Mouse (Mus musculus) intestine, embryonic 15.5 days (tissue): Measurements from ENCODE around the gene Chn1. TPM values are rescaled to one million over a fixed set of nuclear protein-coding genes. Genes with fewer than 3 reads are reported as not detected.

ENCODE experiments used
- ATAC-seq: fragments of 200-750 bp; cut with Nextera tagmentation; 2 replicates; pipeline ENCODE4 v1.8.0; 2017; ENCODE audit warnings: moderate TSS enrichment, moderate library complexity
- H3K27ac ChIP-seq: fragments of 300-500 bp; sonication (generic); 2 replicates; pipeline ENCODE4 v1.5.1; 2015; ENCODE audit warnings: mild to moderate bottlenecking, inconsistent platforms
- H3K27me3 ChIP-seq: fragments of 300-500 bp; sonication (generic); replicated peaks from 2 replicates; pipeline ENCODE4 v1.6.1; 2015; ENCODE audit warnings: inconsistent platforms
- H3K36me3 ChIP-seq: fragments of 300-500 bp; sonication (generic); 2 replicates; pipeline ENCODE4 v1.6.1; 2015; ENCODE audit warnings: inconsistent platforms
- H3K4me1 ChIP-seq: fragments of 300-500 bp; sonication (generic); replicated peaks from 2 replicates; pipeline ENCODE4 v1.6.1; 2015; ENCODE audit warnings: inconsistent platforms
- H3K4me2 ChIP-seq: fragments of 300-500 bp; sonication (generic); replicated peaks from 2 replicates; pipeline ENCODE4 v1.6.1; 2015; ENCODE audit warnings: mild to moderate bottlenecking, inconsistent platforms
- H3K4me3 ChIP-seq: fragments of 300-500 bp; sonication (generic); replicated peaks from 2 replicates; pipeline ENCODE4 v1.5.1; 2015; ENCODE audit warnings: inconsistent platforms
- H3K9ac ChIP-seq: fragments of 300-500 bp; sonication (generic); 2 replicates; pipeline ENCODE4 v1.6.1; 2015; ENCODE audit warnings: inconsistent platforms
- H3K9me3 ChIP-seq: fragments of 300-500 bp; sonication (generic); 2 replicates; pipeline ENCODE4 v1.6.1; 2016; ENCODE audit warnings: inconsistent platforms
- WGBS: fragments of 180-500 bp; shearing (Covaris S2); methylation state at CpG from one replicate; pipeline ENCODE4 v1.1.7; 2015; 5-methylcytosine and 5-hydroxymethylcytosine counted together
- polyA plus RNA-seq: library from polyadenylated mRNA; unstranded; fragments of >200 nt; fragmentation: Nextera tagmentation; extraction: Ambion mirVana; gene quantifications from 2 replicates; pipeline ENCODE4 v1.2.1, GENCODE M21; 2015

The Chn1 gene
- polyA plus RNA-seq, 1 experiment from 2014 or later: 16.9 TPM

GRCm38 (mm10) chr2:73741286-73741685 is 33.9 kb downstream of the Chn1 start:
- Histone ChIP-seq H3K9ac (no peak overlapping the region), H3K27ac (no peak overlapping the region), H3K9me3 (no peaks in the 10 kb centered on the region), H3K4me3 (no peak overlapping the region), H3K4me1 (no peaks in the 10 kb centered on the region), H3K36me3 (no peaks in the 10 kb centered on the region), H3K27me3 (no peaks in the 10 kb centered on the region), H3K4me2 (no peak overlapping the region)
- 93% methylated on average over 3 of the region's 3 CpGs for WGBS
- no peak for ATAC-seq

- WGBS: 72% methylated on average over 2 of the region's 2 CpGs
- H3K4me1 ChIP-seq: 0 out of 2 replicates have a peak, but pooled peaks cover 2% of the 10 kb centered on the region
- no peaks in the 10 kb centered on the region for H3K9me3 ChIP-seq
- no peaks in the 10 kb centered on the region for H3K27me3 ChIP-seq
- no peak overlapping the region for H3K4me3 ChIP-seq
- no peak overlapping the region for H3K27ac ChIP-seq
- H3K9ac ChIP-seq: no peak overlapping the region
- no peak overlapping the region for H3K4me2 ChIP-seq
- H3K36me3 ChIP-seq: no peaks in the 10 kb centered on the region
- ATAC-seq: no peak
Measured at GRCm38 (mm10) chr2:73727868-73728267, 47.3 kb downstream of the Chn1 start.

DNA sequence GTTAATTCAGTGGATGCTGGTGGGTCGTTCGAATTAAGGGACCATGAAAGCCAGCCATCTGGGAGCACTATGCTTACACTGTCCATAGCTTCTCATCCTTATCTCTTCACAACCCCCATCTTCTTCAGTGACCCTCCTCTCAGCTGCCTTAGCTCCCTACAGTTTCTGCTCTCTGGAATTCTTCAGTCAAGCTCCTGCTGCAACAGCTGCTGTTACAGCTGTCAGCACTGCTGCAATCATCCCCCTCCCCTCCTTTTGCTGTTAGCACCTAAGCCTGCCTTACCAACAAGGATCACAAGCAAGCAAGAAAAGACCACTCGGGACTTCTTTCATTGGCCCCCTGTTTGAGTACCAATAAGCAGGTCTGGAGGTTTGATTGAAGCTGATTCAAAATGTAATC is 50.2 kb downstream of the Chn1 start:
- Histone ChIP-seq H3K27ac (no peak overlapping the region), H3K4me3 (no peak overlapping the region), H3K36me3 (no peaks in the 10 kb centered on the region), H3K4me2 (no peak overlapping the region), H3K27me3 (no peaks in the 10 kb centered on the region), H3K9me3 (no peaks in the 10 kb centered on the region), H3K9ac (no peak overlapping the region), H3K4me1 (0 out of 2 replicates have a peak, but pooled peaks cover 4% of the 10 kb centered on the region)
- no peak for ATAC-seq
- 55% methylated on average over 3 of the region's 3 CpGs for WGBS

- H3K4me2 ChIP-seq: no peak overlapping the region
Measured at GRCm38 (mm10) chr2:73721821-73722220, 53.3 kb downstream of the Chn1 start.

DNA sequence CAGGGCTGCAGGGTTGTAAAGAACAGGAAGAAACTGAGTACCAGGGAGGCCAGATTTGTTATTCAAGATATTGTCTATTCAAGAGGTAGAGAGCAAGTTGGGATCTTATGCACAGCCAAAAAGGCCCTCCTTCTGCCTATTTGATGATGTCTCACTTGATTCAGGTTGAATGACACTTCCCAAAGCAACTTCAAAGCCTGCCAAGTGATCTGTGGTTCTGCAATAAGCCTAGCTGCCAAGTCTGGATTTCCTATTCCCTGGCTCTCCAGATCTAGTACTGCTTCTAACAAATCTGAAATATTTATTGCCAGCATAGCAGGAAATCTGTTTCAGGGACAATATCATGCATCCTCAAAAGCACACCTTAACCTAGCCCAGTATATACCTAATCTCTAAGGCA is 62.7 kb downstream of the Chn1 start:
- Histone ChIP-seq H3K27me3 (no peaks in the 10 kb centered on the region), H3K4me2 (no peak overlapping the region), H3K9me3 (no peaks in the 10 kb centered on the region), H3K36me3 (no peaks in the 10 kb centered on the region), H3K9ac (no peak overlapping the region), H3K4me1 (no peaks in the 10 kb centered on the region), H3K27ac (no peak overlapping the region), H3K4me3 (no peak overlapping the region)
- ATAC-seq: no peak

More at GRCm38 (mm10) chr2:73721821-73722220, 53.3 kb downstream of the Chn1 start:
- Histone ChIP-seq H3K4me3 (no peak overlapping the region), H3K9me3 (no peaks in the 10 kb centered on the region), H3K4me1 (0 out of 2 replicates have a peak, but pooled peaks cover 4% of the 10 kb centered on the region), H3K27me3 (no peaks in the 10 kb centered on the region), H3K36me3 (no peaks in the 10 kb centered on the region), H3K27ac (no peak overlapping the region), H3K9ac (no peak overlapping the region)
- WGBS: 35% methylated on average over 4 of the region's 4 CpGs
- ATAC-seq: no peak

GRCm38 (mm10) chr2:73693045-73693444 is 82.1 kb downstream of the Chn1 start:
- Histone ChIP-seq H3K9ac (no peak overlapping the region), H3K4me2 (no peak overlapping the region), H3K9me3 (no peaks in the 10 kb centered on the region), H3K36me3 (no peaks in the 10 kb centered on the region), H3K27ac (no peak overlapping the region), H3K4me3 (no peak overlapping the region), H3K4me1 (no peaks in the 10 kb centered on the region), H3K27me3 (no peaks in the 10 kb centered on the region)
- WGBS: 63% methylated on average over 4 of the region's 4 CpGs
- ATAC-seq: no peak

DNA sequence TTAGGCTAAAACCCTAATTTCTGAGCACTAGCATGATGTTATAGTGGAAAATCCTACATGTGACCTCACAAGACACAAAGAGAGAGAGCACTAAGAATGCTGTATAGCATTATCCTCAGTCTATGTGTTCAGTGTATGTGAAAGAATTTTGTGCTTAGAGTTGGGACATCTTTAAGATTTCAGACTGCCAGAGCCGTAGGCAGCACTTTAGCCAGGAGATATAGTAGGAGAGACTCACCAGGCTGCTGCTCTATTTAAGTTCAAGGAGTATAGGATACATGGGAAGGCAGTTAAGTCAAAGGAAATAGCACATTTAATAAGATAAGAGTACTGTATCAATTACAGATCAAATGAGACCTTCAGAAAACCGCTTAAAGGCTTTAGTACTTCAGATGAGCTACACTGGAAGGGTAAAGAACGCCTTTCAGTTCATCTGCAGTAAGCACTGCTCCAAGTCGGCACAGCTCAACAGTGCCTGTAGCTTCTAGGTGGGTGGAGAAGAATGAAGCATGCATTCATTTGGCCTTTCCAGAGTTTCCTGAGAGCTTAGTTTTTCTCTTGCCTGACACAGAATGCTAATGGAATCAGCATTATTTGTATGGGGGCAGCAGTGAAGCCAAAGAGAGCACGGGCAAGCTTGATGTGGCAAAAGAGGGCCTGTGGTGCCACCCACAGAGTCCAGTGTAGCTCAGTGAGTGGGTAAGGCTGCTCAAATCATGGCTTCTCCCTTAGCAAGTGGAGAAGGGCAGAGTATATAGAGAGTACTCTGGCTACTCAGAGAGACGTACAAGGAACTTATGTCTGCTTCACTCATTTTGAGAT is 84.2 kb downstream of the Chn1 start:
- Histone ChIP-seq H3K4me1 (no peaks in the 10 kb centered on the region), H3K36me3 (no peaks in the 10 kb centered on the region), H3K27ac (no peak overlapping the region), H3K27me3 (no peaks in the 10 kb centered on the region), H3K9ac (no peak overlapping the region), H3K9me3 (no peaks in the 10 kb centered on the region), H3K4me2 (no peak overlapping the region), H3K4me3 (no peak overlapping the region)
- WGBS: 88% methylated on average over 6 of the region's 6 CpGs
- ATAC-seq: no peak

DNA sequence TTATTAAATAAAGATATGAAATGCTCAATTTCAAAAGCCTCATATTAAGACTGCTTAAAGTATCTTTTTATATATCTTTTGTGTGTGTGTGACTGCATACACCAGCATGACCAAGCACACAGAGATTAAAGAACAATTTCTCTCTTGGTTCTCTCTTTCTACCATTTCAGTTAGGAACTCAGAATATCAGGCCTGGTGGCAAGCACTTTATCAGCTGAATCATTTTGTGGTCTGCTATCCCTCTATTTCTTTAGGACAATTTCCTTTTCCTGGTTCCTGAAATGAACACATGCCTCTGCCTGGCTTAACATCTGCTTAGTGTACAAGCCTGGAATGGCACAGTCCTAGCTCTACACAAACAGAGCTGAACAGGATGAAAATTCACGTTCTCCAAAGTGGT is 92.6 kb downstream of the Chn1 start:
- Histone ChIP-seq H3K4me3 (no peak overlapping the region), H3K9me3 (no peaks in the 10 kb centered on the region), H3K27me3 (no peaks in the 10 kb centered on the region), H3K27ac (no peak overlapping the region), H3K4me2 (no peak overlapping the region), H3K9ac (no peak overlapping the region), H3K4me1 (0 out of 2 replicates have a peak, but pooled peaks cover 2% of the 10 kb centered on the region), H3K36me3 (no peaks in the 10 kb centered on the region)
- ATAC-seq: no peak
- WGBS: 23% methylated on average over 1 of the region's 1 CpGs

DNA sequence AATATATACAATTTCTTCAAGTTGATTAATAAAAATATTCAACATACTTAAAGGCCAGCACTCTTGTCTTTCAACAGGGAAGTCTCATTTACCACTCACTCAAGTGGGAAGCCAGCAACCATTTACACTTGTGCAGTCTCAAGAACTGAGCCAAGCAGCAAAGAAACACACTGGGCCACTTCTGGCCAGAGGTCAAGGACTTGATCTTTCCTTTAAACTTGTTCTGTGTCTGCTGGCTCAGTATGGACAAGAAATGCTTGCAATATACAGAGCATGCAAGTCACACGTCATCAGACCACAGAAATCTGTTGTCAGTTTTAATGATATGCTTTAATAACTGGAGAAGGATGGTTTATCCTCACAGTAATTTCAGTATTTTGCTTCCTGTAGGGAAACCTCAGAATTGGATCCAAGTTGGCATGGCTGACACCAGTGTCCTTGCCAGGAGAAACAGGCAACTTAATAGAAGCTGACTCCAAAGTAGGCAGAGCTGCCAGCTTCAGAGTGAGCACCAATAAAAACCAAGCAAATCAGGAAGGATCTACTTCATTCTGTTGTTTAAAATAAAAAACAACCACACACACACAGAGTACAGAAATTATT is 94.6 kb downstream of the Chn1 start:
- H3K36me3 ChIP-seq: no peaks in the 10 kb centered on the region
- H3K27ac ChIP-seq: no peak overlapping the region
- H3K27me3 ChIP-seq: no peaks in the 10 kb centered on the region
- 0 out of 2 replicates have a peak, but pooled peaks cover 2% of the 10 kb centered on the region for H3K4me1 ChIP-seq
- 78% methylated on average over 1 of the region's 1 CpGs for WGBS
- no peak for ATAC-seq
- no peak overlapping the region for H3K9ac ChIP-seq
- H3K9me3 ChIP-seq: no peaks in the 10 kb centered on the region
- no peak overlapping the region for H3K4me3 ChIP-seq
- no peak overlapping the region for H3K4me2 ChIP-seq

- no peak overlapping the region for H3K27ac ChIP-seq
- H3K4me3 ChIP-seq: no peak overlapping the region
- H3K9me3 ChIP-seq: no peaks in the 10 kb centered on the region
- ATAC-seq: no peak
- no peak overlapping the region for H3K9ac ChIP-seq
- no peaks in the 10 kb centered on the region for H3K4me1 ChIP-seq
- H3K36me3 ChIP-seq: no peaks in the 10 kb centered on the region
- no peaks in the 10 kb centered on the region for H3K27me3 ChIP-seq
- H3K4me2 ChIP-seq: no peak overlapping the region
- WGBS: 73% methylated on average over 4 of the region's 4 CpGs
Measured at GRCm38 (mm10) chr2:73668608-73669007, 106.5 kb downstream of the Chn1 start.

DNA sequence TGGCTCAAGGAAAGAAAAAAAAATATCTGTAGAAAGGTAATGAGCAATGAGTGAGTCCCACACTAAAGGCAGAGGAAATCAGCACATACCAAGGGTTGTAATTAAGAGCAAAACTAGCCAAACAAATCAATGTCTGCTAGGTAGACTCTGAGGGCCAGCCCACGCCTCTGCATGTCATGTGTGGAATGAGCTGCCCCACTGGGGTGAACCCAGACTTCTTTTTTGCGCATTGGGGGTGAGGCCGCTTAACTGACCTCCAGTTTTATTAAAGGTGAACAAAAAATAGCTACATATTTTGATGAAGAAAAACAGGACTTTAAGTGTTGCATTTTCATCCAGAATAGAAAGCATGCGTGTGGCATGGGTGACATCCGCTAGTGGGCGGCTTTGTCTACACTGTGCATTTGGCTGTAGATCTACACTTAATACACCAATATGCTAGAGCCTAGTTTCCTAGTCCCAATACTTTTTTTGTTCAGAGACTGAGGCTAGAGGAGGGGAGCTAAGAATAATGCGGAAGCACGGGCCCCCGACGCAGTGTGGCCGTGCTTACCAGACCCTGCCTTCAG is 114.5 kb downstream of the Chn1 start:
- Histone ChIP-seq H3K4me1 (0 out of 2 replicates have a peak, but pooled peaks cover 7% of the 10 kb centered on the region), H3K36me3 (no peaks in the 10 kb centered on the region), H3K27ac (no peak overlapping the region), H3K4me3 (no peak overlapping the region), H3K9ac (no peak overlapping the region), H3K9me3 (no peaks in the 10 kb centered on the region), H3K4me2 (peak overlapping the region; percentile 53), H3K27me3 (no peaks in the 10 kb centered on the region)
- no peak; the same call in 1 of the 2 replicates for ATAC-seq
- WGBS: 90% methylated on average over 11 of the region's 11 CpGs

- Histone ChIP-seq H3K4me1 (0 out of 2 replicates have a peak, but pooled peaks cover 7% of the 10 kb centered on the region), H3K4me2 (peak overlapping the region; percentile 53), H3K9me3 (no peaks in the 10 kb centered on the region), H3K9ac (no peak overlapping the region), H3K27me3 (no peaks in the 10 kb centered on the region), H3K27ac (peak overlapping the region; percentile 29; the same call in 1 of the 2 replicates), H3K36me3 (no peaks in the 10 kb centered on the region), H3K4me3 (peak overlapping the region; percentile 24)
- peak; percentile 82; the same call in 1 of the 2 replicates for ATAC-seq
- 41% methylated on average over 18 of the region's 18 CpGs for WGBS
Measured at GRCm38 (mm10) chr2:73659726-73660565, 115.2 kb downstream of the Chn1 start.
